Comparison of ENCODE assay signal across 15 mouse cellular contexts in the genomic region with DNA sequence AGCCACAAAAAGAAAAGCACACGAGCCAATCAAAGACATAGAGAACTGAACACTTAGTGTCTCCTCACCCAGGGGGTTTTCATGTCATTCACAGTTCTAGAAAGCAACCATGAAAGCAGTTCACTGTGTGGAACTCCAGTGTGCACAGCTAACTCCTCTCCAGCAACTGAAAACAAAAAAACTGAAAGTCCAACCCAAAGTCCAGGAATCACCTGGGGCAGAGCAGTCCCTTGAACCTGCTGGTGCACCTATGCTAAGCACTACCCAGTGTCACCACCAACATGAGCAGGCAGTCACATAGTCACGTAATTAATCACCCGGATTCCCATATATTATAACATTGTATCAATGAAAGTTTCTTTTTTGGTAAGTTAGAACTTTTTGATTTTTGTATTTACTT.
"Had no signal": no experiment of that assay in that cellular context is flagged by ENCODE, and none has a peak within 500 bp of the region (broad histone marks: within the 10 kb centered on the region; RNA-seq: fewer than 3 reads in every experiment).

No protein-coding gene starts in this region.

- H3K27ac ChIP-seq: kidney, postnatal 0 days; limb, embryonic 12.5 days; limb, embryonic 15.5 days; liver, embryonic 15.5 days; macrophage; midbrain, embryonic 12.5 days; midbrain, embryonic 15.5 days had no signal

- DNase-seq: kidney, adult 11 months; kidney, adult 9 months; kidney, postnatal 36 days; left cerebral cortex, postnatal 4 days; lung, embryonic 14.5 days; thymus, adult 18-20 months; thymus, postnatal 36 days had no signal

- H3K27me3 ChIP-seq: limb, embryonic 15.5 days; liver, embryonic 15.5 days; midbrain, embryonic 12.5 days; midbrain, embryonic 15.5 days had no signal

- H3K4me2 ChIP-seq: limb, embryonic 12.5 days; limb, embryonic 15.5 days; liver, embryonic 15.5 days; lung, embryonic 14.5 days; midbrain, embryonic 12.5 days; midbrain, embryonic 15.5 days had no signal

- H3K9ac ChIP-seq: limb, embryonic 12.5 days; limb, embryonic 15.5 days; liver, embryonic 15.5 days; lung, embryonic 14.5 days; midbrain, embryonic 12.5 days; midbrain, embryonic 15.5 days had no signal

- H3K36me3 ChIP-seq: limb, embryonic 15.5 days; liver, embryonic 15.5 days; midbrain, embryonic 12.5 days; midbrain, embryonic 15.5 days had no signal

- ATAC-seq: lung, postnatal 0 days had no signal

- H3K4me3 ChIP-seq: limb, embryonic 12.5 days; limb, embryonic 15.5 days; liver, embryonic 15.5 days; midbrain, embryonic 12.5 days; midbrain, embryonic 15.5 days had no signal

- H3K9me3 ChIP-seq: limb, embryonic 12.5 days; limb, embryonic 15.5 days; liver, embryonic 15.5 days; midbrain, embryonic 12.5 days; midbrain, embryonic 15.5 days had no signal
